Mouse (Mus musculus) forebrain, embryonic 15.5 days (tissue): Measurements from ENCODE around the gene Rbm28. TPM values are rescaled to one million over a fixed set of nuclear protein-coding genes. Genes with fewer than 3 reads are reported as not detected.
A peak's percentile ranks its signal among the peaks of the same experiment; 100 is the strongest.

Source experiments
- ATAC-seq: fragments of 200-750 bp; cut with Nextera tagmentation; replicated peaks from 2 replicates; pipeline ENCODE4 v1.8.0; 2017; ENCODE audit warnings: mild to moderate bottlenecking, moderate TSS enrichment, moderate library complexity
- H3K27ac ChIP-seq: fragments of 300-500 bp; sonication (generic); replicated peaks from 2 replicates; pipeline ENCODE4 v1.5.1; 2015; ENCODE audit warnings: mild to moderate bottlenecking, inconsistent platforms
- H3K27me3 ChIP-seq: fragments of 300-500 bp; sonication (generic); 2 replicates; pipeline ENCODE4 v1.6.1; 2015; ENCODE audit warnings: inconsistent platforms
- H3K36me3 ChIP-seq: fragments of 300-500 bp; sonication (generic); 2 replicates; pipeline ENCODE4 v1.6.1; 2015; ENCODE audit warnings: mild to moderate bottlenecking, inconsistent platforms
- H3K4me1 ChIP-seq: fragments of 300-500 bp; sonication (generic); 2 replicates; pipeline ENCODE4 v1.6.1; 2015; ENCODE audit warnings: inconsistent platforms
- H3K4me2 ChIP-seq: fragments of 300-500 bp; sonication (generic); replicated peaks from 2 replicates; pipeline ENCODE4 v1.6.1; 2015; ENCODE audit warnings: mild to moderate bottlenecking, inconsistent platforms
- H3K4me3 ChIP-seq: fragments of 300-500 bp; sonication (generic); 2 replicates; pipeline ENCODE4 v1.5.1; 2015; ENCODE audit warnings: mild to moderate bottlenecking, inconsistent platforms
- H3K9ac ChIP-seq: fragments of 300-500 bp; sonication (generic); replicated peaks from 2 replicates; pipeline ENCODE4 v1.6.1; 2015; ENCODE audit warnings: mild to moderate bottlenecking, inconsistent platforms
- H3K9me3 ChIP-seq: fragments of 300-500 bp; sonication (generic); 2 replicates; pipeline ENCODE4 v1.6.1; 2016; ENCODE audit warnings: inconsistent platforms
- WGBS: fragments of 180-500 bp; shearing (Covaris S2); methylation state at CpG from one replicate; pipeline ENCODE4 v1.1.7; 2015; ENCODE audit warnings: mixed read lengths; 5-methylcytosine and 5-hydroxymethylcytosine counted together
- microRNA-seq: library from miRNA; unstranded; fragments of <30 nt; microRNA quantifications from one replicate; pipeline ENCODE4, GENCODE M21; 2016
- polyA plus RNA-seq: library from polyadenylated mRNA; unstranded; fragments of >200 nt; fragmentation: Nextera tagmentation; extraction: Ambion mirVana; gene quantifications from 2 replicates; pipeline ENCODE4 v1.2.1, GENCODE M21; 2015

Gene Rbm28
- polyA plus RNA-seq, 1 experiment from 2014 or later, result 41.6 TPM

DNA sequence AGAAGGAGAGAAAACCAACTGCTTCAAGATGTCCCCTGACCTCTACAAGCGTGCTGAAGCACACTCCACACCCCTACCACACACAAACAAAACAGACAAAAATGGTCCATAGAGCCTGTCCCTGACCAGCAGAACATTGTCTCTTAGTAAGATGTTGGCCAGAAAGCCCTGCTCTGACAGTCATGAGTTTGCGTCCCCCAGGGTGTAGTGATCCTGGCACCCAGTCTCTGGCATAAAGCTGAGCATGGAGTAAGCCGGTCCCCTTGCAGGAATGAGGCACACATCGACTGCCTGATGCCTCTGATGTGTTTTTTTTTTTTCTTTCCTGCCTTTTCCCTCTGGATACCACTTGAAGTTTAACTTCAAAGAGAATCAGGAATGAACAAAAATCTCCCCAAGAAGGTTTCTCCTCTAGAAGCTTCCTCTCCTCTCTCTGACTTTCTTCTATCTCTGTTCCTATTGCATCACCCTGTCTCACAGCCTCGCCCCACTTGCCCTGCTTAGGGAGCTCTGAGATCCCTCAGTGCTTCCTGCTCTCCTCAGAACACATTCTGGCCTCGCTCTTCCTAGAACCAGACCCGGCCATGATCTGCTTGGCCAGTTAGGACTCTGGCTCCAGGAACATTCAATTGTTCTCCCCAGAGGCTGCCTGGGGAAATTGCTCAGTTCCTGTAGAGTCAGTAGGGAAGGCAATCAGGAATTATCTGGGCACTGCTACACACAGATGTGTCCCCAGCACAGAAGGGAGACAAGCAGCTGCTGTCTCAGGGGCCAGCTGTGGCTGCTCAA, 76.7 kb downstream of the Rbm28 start:
- Histone ChIP-seq H3K27ac (no peak overlapping the region), H3K4me2 (no peak overlapping the region), H3K9me3 (no peaks in the 10 kb centered on the region), H3K9ac (no peak overlapping the region), H3K4me3 (no peak overlapping the region), H3K4me1 (no peaks in the 10 kb centered on the region), H3K27me3 (no peaks in the 10 kb centered on the region), H3K36me3 (no peaks in the 10 kb centered on the region)
- ATAC-seq, result no peak
- 75% methylated on average over 7 of the region's 7 CpGs for WGBS

DNA sequence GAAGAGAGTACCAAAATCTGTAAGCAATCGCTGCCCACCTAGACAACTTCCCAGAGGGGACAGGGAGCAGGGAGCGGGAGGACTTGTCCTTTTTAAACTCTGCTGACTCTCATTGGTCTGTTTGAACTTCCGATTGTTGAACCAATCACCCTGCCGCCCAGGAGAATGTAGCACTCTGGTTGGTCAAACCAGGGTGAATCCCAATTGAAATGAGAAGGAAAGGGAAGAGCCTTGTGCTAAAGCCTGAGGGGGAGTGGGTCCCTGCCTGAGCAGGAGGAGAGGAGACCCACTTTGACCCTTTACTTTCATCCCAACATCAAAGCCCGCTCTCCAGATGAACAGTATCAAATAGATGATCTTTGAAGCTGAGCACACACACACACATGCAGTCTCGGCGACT, 80.4 kb downstream of the Rbm28 start:
- H3K4me3 ChIP-seq, result no peak overlapping the region
- no peaks in the 10 kb centered on the region for H3K27me3 ChIP-seq
- no peaks in the 10 kb centered on the region for H3K9me3 ChIP-seq
- no peak overlapping the region for H3K4me2 ChIP-seq
- no peaks in the 10 kb centered on the region for H3K36me3 ChIP-seq
- no peak overlapping the region for H3K27ac ChIP-seq
- no peak for ATAC-seq
- H3K9ac ChIP-seq, result no peak overlapping the region
- 69% methylated on average over 7 of the region's 7 CpGs for WGBS
- H3K4me1 ChIP-seq, result peaks cover 5% of the 10 kb centered on the region

DNA sequence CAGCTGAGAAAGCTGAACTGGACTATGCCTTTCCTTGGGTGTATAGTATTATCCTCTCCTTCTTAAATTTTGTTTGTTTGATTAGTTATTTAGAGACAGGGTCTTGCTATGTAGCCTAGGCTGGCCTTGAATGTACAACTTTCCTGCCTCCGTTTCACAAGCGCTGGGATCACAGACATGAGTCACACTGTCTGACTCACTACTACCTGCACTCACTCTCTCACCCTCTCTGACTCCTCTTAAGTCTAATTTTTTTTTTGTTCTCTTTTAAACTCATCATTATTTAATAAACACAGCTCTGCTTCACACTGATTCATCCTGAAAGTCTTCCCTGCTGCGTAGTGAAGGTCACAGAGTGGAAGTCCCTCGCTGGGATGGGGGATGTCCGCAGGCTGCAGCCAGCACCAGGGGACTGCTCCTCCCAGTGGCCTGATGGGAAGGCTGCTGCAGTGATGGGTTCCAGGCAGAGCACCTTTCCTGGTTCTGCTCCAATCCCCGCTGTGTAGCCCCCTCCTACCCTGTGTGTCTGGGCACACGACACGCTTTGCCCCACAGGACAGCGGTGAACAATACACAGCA, 81.9 kb downstream of the Rbm28 start:
- ATAC-seq, result no peak
- no peaks in the 10 kb centered on the region for H3K27me3 ChIP-seq
- H3K9me3 ChIP-seq, result no peaks in the 10 kb centered on the region
- no peak overlapping the region for H3K9ac ChIP-seq
- 50% methylated on average over 9 of the region's 9 CpGs for WGBS
- no peak overlapping the region for H3K4me3 ChIP-seq
- no peak overlapping the region for H3K27ac ChIP-seq
- H3K4me1 ChIP-seq, result peaks cover 11% of the 10 kb centered on the region
- H3K4me2 ChIP-seq, result no peak overlapping the region
- no peaks in the 10 kb centered on the region for H3K36me3 ChIP-seq

DNA sequence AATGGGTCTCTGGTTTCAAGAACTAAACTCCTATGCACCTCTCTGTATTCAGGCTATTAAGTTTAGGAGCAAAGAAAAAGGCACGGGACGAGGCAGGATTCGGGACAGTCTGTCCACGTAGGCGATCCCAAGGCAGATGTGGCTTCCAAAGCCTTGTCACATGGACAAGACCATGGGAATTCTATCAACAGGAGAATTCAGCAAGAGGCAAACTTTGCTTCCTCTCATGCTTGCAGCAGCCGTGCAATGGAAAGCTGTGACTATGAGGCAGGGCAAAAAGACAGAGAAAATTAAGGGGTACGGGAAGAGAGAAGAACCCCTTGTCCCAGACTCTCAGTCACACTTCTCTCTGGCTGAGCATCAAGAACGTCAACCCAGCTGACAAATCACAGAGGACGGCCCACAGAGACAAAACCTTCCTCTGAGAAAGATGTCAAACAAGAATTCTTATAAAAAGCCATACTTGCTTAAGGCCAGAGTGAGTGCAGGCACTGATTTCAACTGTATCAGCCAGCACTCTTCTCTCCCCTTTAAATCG, 82.9 kb downstream of the Rbm28 start:
- no peaks in the 10 kb centered on the region for H3K9me3 ChIP-seq
- H3K9ac ChIP-seq, result no peak overlapping the region
- H3K4me1 ChIP-seq, result peaks cover 11% of the 10 kb centered on the region
- WGBS, result 74% methylated on average over 10 of the region's 10 CpGs
- H3K27me3 ChIP-seq, result no peaks in the 10 kb centered on the region
- no peaks in the 10 kb centered on the region for H3K36me3 ChIP-seq
- H3K27ac ChIP-seq, result no peak overlapping the region
- no peak overlapping the region for H3K4me3 ChIP-seq
- no peak for ATAC-seq
- no peak overlapping the region for H3K4me2 ChIP-seq

DNA sequence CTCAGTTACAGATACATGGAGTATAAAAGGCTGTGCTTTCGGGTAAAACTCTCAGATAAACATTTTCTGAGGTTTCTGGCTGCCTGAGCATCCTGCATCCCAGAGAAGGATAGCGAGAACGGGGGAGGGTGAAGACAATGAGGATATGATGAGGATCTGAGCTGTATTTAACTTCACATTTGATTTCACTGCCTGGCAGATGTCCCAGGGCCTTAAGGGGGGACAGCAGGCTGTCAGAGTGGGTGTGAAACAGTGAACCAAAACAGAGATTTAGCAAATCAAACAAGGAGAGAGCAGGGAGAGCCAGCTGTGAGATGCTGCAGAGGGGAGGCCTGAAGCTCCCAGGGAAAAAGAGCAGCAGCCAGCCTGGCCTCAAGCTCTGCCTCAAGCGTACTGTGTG, 85.5 kb downstream of the Rbm28 start:
- ATAC-seq, result peak; percentile 81

DNA sequence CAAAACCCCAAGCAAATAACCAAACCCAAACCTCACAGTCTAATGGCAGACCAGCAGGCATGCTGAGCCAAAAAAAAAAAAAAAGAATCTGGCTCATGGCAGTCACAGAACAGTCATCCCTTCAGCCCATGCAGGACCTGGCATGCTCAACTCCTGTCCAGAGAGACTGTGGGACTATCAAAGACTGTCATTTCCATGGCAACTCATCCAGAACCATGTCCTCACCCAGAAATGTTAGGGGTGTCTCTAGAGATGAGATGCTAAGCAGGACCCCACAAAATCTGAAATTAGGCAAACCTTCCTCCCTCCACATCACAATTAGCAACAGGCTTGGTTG, 90.7 kb downstream of the Rbm28 start:
- no peak for ATAC-seq
- no peaks in the 10 kb centered on the region for H3K27me3 ChIP-seq
- no peak overlapping the region for H3K4me2 ChIP-seq
- H3K27ac ChIP-seq, result no peak overlapping the region
- H3K4me3 ChIP-seq, result no peak overlapping the region
- H3K9ac ChIP-seq, result no peak overlapping the region
- H3K36me3 ChIP-seq, result no peaks in the 10 kb centered on the region
- H3K4me1 ChIP-seq, result peaks cover 3% of the 10 kb centered on the region
- no peaks in the 10 kb centered on the region for H3K9me3 ChIP-seq

More for the DNA sequence above, 85.5 kb downstream of the Rbm28 start:
- peak overlapping the region; percentile 39 for H3K27ac ChIP-seq
- H3K4me3 ChIP-seq, result no peak overlapping the region
- H3K36me3 ChIP-seq, result no peaks in the 10 kb centered on the region
- no peak overlapping the region for H3K4me2 ChIP-seq
- no peaks in the 10 kb centered on the region for H3K27me3 ChIP-seq
- WGBS, result 39% methylated on average over 4 of the region's 4 CpGs
- H3K9ac ChIP-seq, result no peak overlapping the region
- H3K9me3 ChIP-seq, result no peaks in the 10 kb centered on the region
- peaks cover 11% of the 10 kb centered on the region for H3K4me1 ChIP-seq

Small RNAs within 50 kb of the gene (microRNA-seq; reads per million reads assigned to microRNA genes)
- gene Gm24303, result not detected

Other genes with a start within 250 kb of the Rbm28 start
- not detected in 2 replicates for gene Lep, start 104.8 kb downstream of the Rbm28 start, polyA plus RNA-seq
- gene Prrt4, start 14.6 kb upstream of the Rbm28 start, polyA plus RNA-seq, result 4.5 and 4.7 TPM in 2 replicates
- gene Impdh1, start 51.4 kb upstream of the Rbm28 start, polyA plus RNA-seq, result 54.5 and 57.3 TPM in 2 replicates
- 44.3 and 46.1 TPM in 2 replicates for gene Hilpda, start 107.5 kb upstream of the Rbm28 start, polyA plus RNA-seq
- 0.56 and 0.60 TPM in 2 replicates for gene Fam71f2, start 114.6 kb upstream of the Rbm28 start, polyA plus RNA-seq
- not detected in 2 replicates for gene Fam71f1, start 154.1 kb upstream of the Rbm28 start, polyA plus RNA-seq
- 162 and 170 TPM in 2 replicates for gene Calu, start 183.1 kb upstream of the Rbm28 start, polyA plus RNA-seq
- gene Opn1sw, start 223.5 kb upstream of the Rbm28 start, polyA plus RNA-seq, result 0.37 and 0.50 TPM in 2 replicates
- 42.2 and 42.8 TPM in 2 replicates for gene Ccdc136, start 231.3 kb upstream of the Rbm28 start, polyA plus RNA-seq